4 mouse cellular contexts compared by ENCODE assay signal in genomic region chr11:118376323-118376722, GRCm38 (mm10). TPM values are rescaled to one million over a fixed set of nuclear protein-coding genes. Genes with fewer than 3 reads are reported as not detected.
"Had no signal": no experiment of that assay in that cellular context is flagged by ENCODE, and none has a peak within 500 bp of the region (broad histone marks: within the 10 kb centered on the region; RNA-seq: fewer than 3 reads in every experiment).

No protein-coding gene starts in this region.

RNA-seq across cellular contexts. Expression of gene Cep295nl, which starts 34.0 kb away (rescaled TPM):
- polyA plus RNA-seq: hindbrain, embryonic 14.5 days; large intestine, adult 2 months had no signal

RNA-seq across cellular contexts. Expression of gene C1qtnf1, which starts 51.7 kb away (rescaled TPM):
- total RNA-seq: hematopoietic stem cell, adult 5-6 weeks had no signal
- polyA plus RNA-seq: inflammation-experienced regulatory T-cells, adult 6 months had no signal
